Mouse (Mus musculus): ENCODE results near the gene Pnpla6. TPM values are rescaled to one million over a fixed set of nuclear protein-coding genes. Genes with fewer than 3 reads are reported as not detected.
"Not testable (repeated sequence)": the region's sequence is repeated elsewhere in the genome, so short reads cannot be mapped to it uniquely, and the experiment has no call there.

The Pnpla6 gene
- total and polyA plus RNA-seq, 3 experiments, result 25.1 to 61.5 (median 34.3) TPM

GRCm38 (mm10) chr8:3579390-3580364 is 64.5 kb downstream of the Pnpla6 start:
- no peaks in the 10 kb centered on the region for H3K36me3 ChIP-seq (replicated peaks)
- ATAC-seq (ENCODE audit: extremely low read depth, insufficient number of reproducible peaks, low FRiP score, poor library complexity, severe bottlenecking) (no peak), DNase-seq (ENCODE audit: low spot score) (no peak)
- H3K4me1 ChIP-seq (ENCODE audit: insufficient read depth, low read depth, low read length), result peaks cover 3% of the 10 kb centered on the region; the same call in 1 of the 2 replicates
- H3K9me3 ChIP-seq (replicated peaks), result no peaks in the 10 kb centered on the region
- TF ChIP-seq POLR2AphosphoS5 (IDR thresholded peaks at IDR 0.05; ENCODE audit: insufficient replicate concordance, low read depth, low read length), result no peak
- TF ChIP-seq TAL1 (conservative IDR thresholded peaks at IDR 0.05; ENCODE audit: low read depth, low read length), result no peak
- no peak for TF ChIP-seq CTCF (IDR thresholded peaks at IDR 0.05; ENCODE audit: low read depth, low read length)
- TF ChIP-seq GATA1 (IDR thresholded peaks at IDR 0.05; ENCODE audit: borderline replicate concordance, low read length), result no peak
- TF ChIP-seq GATA2 (IDR thresholded peaks at IDR 0.05; ENCODE audit: borderline replicate concordance, low read depth, low read length), result no peak
- H3K4me3 ChIP-seq (ENCODE audit: low read depth, low read length), result no peak overlapping the region
- H3K27me3 ChIP-seq (ENCODE audit: insufficient read depth, low read length), result peaks cover 8% of the 10 kb centered on the region

GRCm38 (mm10) chr8:3581961-3582360 is 66.8 kb downstream of the Pnpla6 start:
- ATAC-seq (ENCODE audit: extremely low read depth, insufficient number of reproducible peaks, low FRiP score, poor library complexity, severe bottlenecking); DNase-seq (ENCODE audit: low spot score); H3K27me3 ChIP-seq (ENCODE audit: insufficient read depth, low read length); H3K9me3 ChIP-seq (replicated peaks); H3K36me3 ChIP-seq (replicated peaks); H3K4me3 ChIP-seq (ENCODE audit: low read depth, low read length); H3K4me1 ChIP-seq (ENCODE audit: insufficient read depth, low read depth, low read length): not testable (repeated sequence)

- ATAC-seq (ENCODE audit: extremely low read depth, insufficient number of reproducible peaks, low FRiP score, poor library complexity, severe bottlenecking) (no peak), DNase-seq (ENCODE audit: low spot score) (no peak)
- Histone ChIP-seq H3K27me3 (ENCODE audit: insufficient read depth, low read length) (peaks cover 6% of the 10 kb centered on the region; the same call in 1 of the 2 replicates), H3K36me3 (replicated peaks) (no peaks in the 10 kb centered on the region), H3K4me1 (ENCODE audit: insufficient read depth, low read depth, low read length) (no peaks in the 10 kb centered on the region; the same call in 1 of the 2 replicates), H3K9me3 (replicated peaks) (no peaks in the 10 kb centered on the region), H3K4me3 (ENCODE audit: low read depth, low read length) (no peak overlapping the region)
- TF ChIP-seq TAL1 (conservative IDR thresholded peaks at IDR 0.05; ENCODE audit: low read depth, low read length) (no peak), GATA2 (IDR thresholded peaks at IDR 0.05; ENCODE audit: borderline replicate concordance, low read depth, low read length) (no peak), CTCF (IDR thresholded peaks at IDR 0.05; ENCODE audit: low read depth, low read length) (no peak), POLR2AphosphoS5 (IDR thresholded peaks at IDR 0.05; ENCODE audit: insufficient replicate concordance, low read depth, low read length) (no peak), GATA1 (IDR thresholded peaks at IDR 0.05; ENCODE audit: borderline replicate concordance, low read length) (no peak)
Measured at GRCm38 (mm10) chr8:3586452-3586851, 71.3 kb downstream of the Pnpla6 start.

DNA sequence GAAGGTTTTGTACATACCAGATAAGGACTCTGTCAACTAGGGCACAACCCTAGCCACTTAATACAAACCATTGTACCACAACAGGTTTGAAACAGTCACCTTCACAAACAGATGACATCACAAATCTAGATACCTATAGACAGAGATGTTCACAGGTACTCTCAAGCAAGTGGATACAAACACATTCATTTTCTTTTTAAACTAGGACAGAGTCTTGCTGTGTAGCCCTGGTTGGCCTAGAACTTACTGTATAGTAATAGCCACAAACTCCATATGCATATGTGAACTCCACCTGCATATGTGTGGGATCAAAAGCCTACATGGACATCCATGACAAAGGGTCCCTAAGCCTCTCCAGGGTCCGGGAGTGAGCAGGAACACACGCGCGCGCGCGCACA is 71.8 kb downstream of the Pnpla6 start, which contains the start of gene Camsap3:
TSS of gene Camsap3 (plus strand) at position 301 of the 398 bp plus-strand sequence.
- Histone ChIP-seq H3K4me3 (ENCODE audit: low read depth, low read length) (no peak within 1 kb of the TSS; the same call in 1 of the 2 replicates), H3K4me1 (ENCODE audit: insufficient read depth, low read depth, low read length) (no peaks in the 10 kb centered on the region; the same call in 1 of the 2 replicates), H3K9me3 (replicated peaks) (no peaks in the 10 kb centered on the region), H3K27me3 (ENCODE audit: insufficient read depth, low read length) (peaks cover 6% of the 10 kb centered on the region; the same call in 1 of the 2 replicates), H3K36me3 (replicated peaks) (no peaks in the 10 kb centered on the region)
- no peak for ATAC-seq (ENCODE audit: extremely low read depth, insufficient number of reproducible peaks, low FRiP score, poor library complexity, severe bottlenecking)
- DNase-seq (ENCODE audit: low spot score), result no peak
- TF ChIP-seq GATA2 (IDR thresholded peaks at IDR 0.05; ENCODE audit: borderline replicate concordance, low read depth, low read length), result no peak
- TF ChIP-seq CTCF (IDR thresholded peaks at IDR 0.05; ENCODE audit: low read depth, low read length), result no peak
- no peak for TF ChIP-seq TAL1 (conservative IDR thresholded peaks at IDR 0.05; ENCODE audit: low read depth, low read length)
- no peak for TF ChIP-seq POLR2AphosphoS5 (IDR thresholded peaks at IDR 0.05; ENCODE audit: insufficient replicate concordance, low read depth, low read length)

- Histone ChIP-seq H3K27me3 (ENCODE audit: insufficient read depth, low read length) (peaks cover 6% of the 10 kb centered on the region; the same call in 1 of the 2 replicates), H3K4me1 (ENCODE audit: insufficient read depth, low read depth, low read length) (no peaks in the 10 kb centered on the region; the same call in 1 of the 2 replicates), H3K36me3 (replicated peaks) (no peaks in the 10 kb centered on the region), H3K4me3 (ENCODE audit: low read depth, low read length) (no peak overlapping the region; the same call in 1 of the 2 replicates), H3K9me3 (replicated peaks) (no peaks in the 10 kb centered on the region)
- DNase-seq (ENCODE audit: low spot score) (no peak), ATAC-seq (ENCODE audit: extremely low read depth, insufficient number of reproducible peaks, low FRiP score, poor library complexity, severe bottlenecking) (no peak)
- TF ChIP-seq POLR2AphosphoS5 (IDR thresholded peaks at IDR 0.05; ENCODE audit: insufficient replicate concordance, low read depth, low read length), result no peak
- TF ChIP-seq GATA1 (IDR thresholded peaks at IDR 0.05; ENCODE audit: borderline replicate concordance, low read length), result no peak
- TF ChIP-seq CTCF (IDR thresholded peaks at IDR 0.05; ENCODE audit: low read depth, low read length), result no peak
- no peak for TF ChIP-seq TAL1 (conservative IDR thresholded peaks at IDR 0.05; ENCODE audit: low read depth, low read length)
- no peak for TF ChIP-seq GATA2 (IDR thresholded peaks at IDR 0.05; ENCODE audit: borderline replicate concordance, low read depth, low read length)
Measured at GRCm38 (mm10) chr8:3587391-3588257, 72.4 kb downstream of the Pnpla6 start.

DNA sequence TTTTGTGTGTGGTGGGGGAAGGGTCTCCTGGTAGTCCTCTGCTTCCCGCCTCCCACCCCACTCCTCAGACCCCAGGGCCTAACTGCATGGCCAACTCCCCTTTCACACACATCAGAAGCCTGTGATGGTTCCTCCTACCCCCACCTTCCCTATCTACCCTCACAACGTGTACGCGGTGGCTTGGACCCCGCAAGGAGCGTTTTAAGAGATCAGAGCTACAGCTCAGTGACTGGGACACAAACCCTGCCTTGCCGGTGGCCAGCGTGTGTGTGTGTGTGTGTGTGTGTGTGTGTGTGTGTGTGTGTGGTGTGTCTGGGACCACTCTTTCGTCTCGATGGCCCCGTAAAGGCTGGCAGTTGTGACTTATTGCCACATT is 73.1 kb downstream of the Pnpla6 start:
- no peaks in the 10 kb centered on the region for H3K36me3 ChIP-seq (replicated peaks)
- TF ChIP-seq CTCF (IDR thresholded peaks at IDR 0.05; ENCODE audit: low read depth, low read length), result no peak
- no peak for TF ChIP-seq POLR2AphosphoS5 (IDR thresholded peaks at IDR 0.05; ENCODE audit: insufficient replicate concordance, low read depth, low read length)
- no peak for TF ChIP-seq GATA2 (IDR thresholded peaks at IDR 0.05; ENCODE audit: borderline replicate concordance, low read depth, low read length)
- no peak for TF ChIP-seq TAL1 (conservative IDR thresholded peaks at IDR 0.05; ENCODE audit: low read depth, low read length)
- TF ChIP-seq GATA1 (IDR thresholded peaks at IDR 0.05; ENCODE audit: borderline replicate concordance, low read length), result no peak
- H3K4me1 ChIP-seq (ENCODE audit: insufficient read depth, low read depth, low read length), result no peaks in the 10 kb centered on the region; the same call in 1 of the 2 replicates
- peaks cover 9% of the 10 kb centered on the region; the same call in 1 of the 2 replicates for H3K27me3 ChIP-seq (ENCODE audit: insufficient read depth, low read length)
- H3K9me3 ChIP-seq (replicated peaks), result no peaks in the 10 kb centered on the region
- DNase-seq (ENCODE audit: low spot score) (no peak), ATAC-seq (ENCODE audit: extremely low read depth, insufficient number of reproducible peaks, low FRiP score, poor library complexity, severe bottlenecking) (no peak)
- H3K4me3 ChIP-seq (ENCODE audit: low read depth, low read length), result no peak overlapping the region
